Mouse (Mus musculus): Measurements from ENCODE around the gene Sp100. TPM values are rescaled to one million over a fixed set of nuclear protein-coding genes. Genes with fewer than 3 reads are reported as not detected.

Sp100 gene
- polyA plus RNA-seq, 1 experiment from 2014 or later: 0.32 TPM

DNA sequence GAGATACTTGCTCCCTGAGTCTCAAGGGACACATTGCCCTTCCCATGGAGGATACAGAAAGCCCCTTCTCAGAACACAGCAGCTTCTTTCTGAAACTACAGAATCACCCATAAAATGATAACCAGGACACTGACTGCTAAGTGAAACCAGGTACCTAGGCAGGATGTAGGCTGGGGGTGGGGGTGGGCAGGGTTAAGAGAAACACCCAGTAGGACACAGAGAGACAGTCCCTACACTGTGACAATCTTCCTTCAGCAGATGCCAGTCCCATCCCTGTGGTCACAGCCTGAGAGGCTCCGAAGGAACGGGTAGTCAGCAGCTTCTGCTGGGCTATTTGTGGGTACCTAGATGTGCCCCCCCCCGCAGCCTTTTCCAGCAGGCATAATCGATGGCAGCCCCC, 100.9 kb downstream of the Sp100 start:
- DNase-seq (ENCODE audit: low spot score) (no peak), ATAC-seq (no peak)
- no peaks in the 10 kb centered on the region for H3K9me3 ChIP-seq (replicated peaks; ENCODE audit: control insufficient read depth, low read length)
- no peak overlapping the region for H3K4me2 ChIP-seq (ENCODE audit: low read length)
- H3K36me3 ChIP-seq (ENCODE audit: control insufficient read depth, insufficient read depth, low read length): no peaks in the 10 kb centered on the region
- no peak overlapping the region for H3K4me3 ChIP-seq (ENCODE audit: low read depth, low read length)
- WGBS: 89% methylated on average over 4 of the region's 4 CpGs
- H3K9ac ChIP-seq (ENCODE audit: low read length): no peak overlapping the region
- H3K4me1 ChIP-seq (ENCODE audit: control insufficient read depth, insufficient read depth, low read length): no peaks in the 10 kb centered on the region
- H3K27me3 ChIP-seq (replicated peaks; ENCODE audit: control insufficient read depth, insufficient read depth, low read length): no peaks in the 10 kb centered on the region
- H3K27ac ChIP-seq (ENCODE audit: low read depth, low read length): no peak overlapping the region

- H3K36me3 ChIP-seq (ENCODE audit: control insufficient read depth, insufficient read depth, low read length): no peaks in the 10 kb centered on the region
- no peak overlapping the region for H3K9ac ChIP-seq (ENCODE audit: low read length)
- no peaks in the 10 kb centered on the region for H3K27me3 ChIP-seq (replicated peaks; ENCODE audit: control insufficient read depth, insufficient read depth, low read length)
- no peaks in the 10 kb centered on the region for H3K4me1 ChIP-seq (ENCODE audit: control insufficient read depth, insufficient read depth, low read length)
- WGBS: 59% methylated on average over 6 of the region's 6 CpGs
- no peak overlapping the region for H3K4me3 ChIP-seq (ENCODE audit: low read depth, low read length)
- no peaks in the 10 kb centered on the region for H3K9me3 ChIP-seq (replicated peaks; ENCODE audit: control insufficient read depth, low read length)
- ATAC-seq (no peak), DNase-seq (ENCODE audit: low spot score) (no peak)
- no peak overlapping the region for H3K27ac ChIP-seq (ENCODE audit: low read depth, low read length)
- H3K4me2 ChIP-seq (ENCODE audit: low read length): no peak overlapping the region
These were observed 101.7 kb downstream of the Sp100 start for GRCm38 (mm10) chr1:85751494-85751893.

DNA sequence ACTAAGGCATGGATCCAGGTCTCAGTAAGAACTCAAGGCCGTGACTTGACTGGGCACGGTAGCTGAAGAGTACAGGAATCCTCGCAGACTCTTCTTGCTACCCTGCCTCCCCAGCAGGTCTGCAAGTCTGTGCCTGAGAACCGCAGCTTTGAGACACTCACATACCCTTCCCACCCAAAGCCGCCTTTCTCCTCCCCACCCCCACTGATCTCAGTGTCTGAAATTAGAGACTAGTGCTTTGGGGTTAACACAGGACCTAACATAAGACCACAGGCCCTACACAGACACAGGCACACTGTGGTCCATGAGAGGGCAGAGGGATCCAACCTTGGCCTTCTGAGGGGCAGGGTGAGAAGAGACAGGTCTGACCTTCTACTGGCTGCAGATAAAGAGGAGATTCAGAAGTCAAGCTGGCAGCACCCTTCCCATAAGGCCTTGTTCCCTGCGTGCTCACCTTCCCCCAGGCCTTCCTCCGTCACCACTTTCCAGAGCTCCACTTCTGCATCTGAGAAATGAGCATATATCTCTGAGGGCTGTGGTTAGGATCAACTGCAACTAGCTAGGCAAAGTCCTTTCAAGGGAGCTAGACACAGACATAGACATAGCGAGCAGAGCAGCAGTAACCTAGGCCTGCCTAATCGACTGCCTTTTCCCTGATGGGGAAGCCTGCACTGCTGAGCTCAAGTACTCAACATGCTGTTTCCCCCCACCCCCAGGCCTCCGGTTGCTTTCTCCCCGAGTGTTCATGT, 102.3 kb downstream of the Sp100 start:
- H3K9me3 ChIP-seq (replicated peaks; ENCODE audit: control insufficient read depth, low read length): no peaks in the 10 kb centered on the region
- H3K4me3 ChIP-seq (ENCODE audit: low read depth, low read length): no peak overlapping the region
- no peaks in the 10 kb centered on the region for H3K27me3 ChIP-seq (replicated peaks; ENCODE audit: control insufficient read depth, insufficient read depth, low read length)
- H3K27ac ChIP-seq (ENCODE audit: low read depth, low read length): no peak overlapping the region
- 83% methylated on average over 11 of the region's 11 CpGs for WGBS
- ATAC-seq: no peak
- H3K9ac ChIP-seq (ENCODE audit: low read length): no peak overlapping the region
- no peaks in the 10 kb centered on the region for H3K4me1 ChIP-seq (ENCODE audit: control insufficient read depth, insufficient read depth, low read length)
- no peaks in the 10 kb centered on the region for H3K36me3 ChIP-seq (ENCODE audit: control insufficient read depth, insufficient read depth, low read length)
- DNase-seq (ENCODE audit: low spot score): no peak
- no peak overlapping the region for H3K4me2 ChIP-seq (ENCODE audit: low read length)

GRCm38 (mm10) chr1:85757531-85758230, 107.9 kb downstream of the Sp100 start:
- no peak overlapping the region for H3K4me2 ChIP-seq (ENCODE audit: low read length)
- H3K9ac ChIP-seq (ENCODE audit: low read length): no peak overlapping the region
- no peaks in the 10 kb centered on the region for H3K36me3 ChIP-seq (ENCODE audit: control insufficient read depth, insufficient read depth, low read length)

GRCm38 (mm10) chr1:85758231-85758968, 108.6 kb downstream of the Sp100 start:
- no peaks in the 10 kb centered on the region for H3K4me1 ChIP-seq (ENCODE audit: control insufficient read depth, insufficient read depth, low read length)
- H3K9ac ChIP-seq (ENCODE audit: low read length): no peak overlapping the region
- H3K4me3 ChIP-seq (ENCODE audit: low read depth, low read length): no peak overlapping the region
- H3K4me2 ChIP-seq (ENCODE audit: low read length): no peak overlapping the region
- DNase-seq (ENCODE audit: low spot score) (peak; percentile 11), ATAC-seq (no peak; the same call in 1 of the 2 replicates)
- H3K27ac ChIP-seq (ENCODE audit: low read depth, low read length): no peak overlapping the region
- H3K27me3 ChIP-seq (replicated peaks; ENCODE audit: control insufficient read depth, insufficient read depth, low read length): no peaks in the 10 kb centered on the region
- no peaks in the 10 kb centered on the region for H3K9me3 ChIP-seq (replicated peaks; ENCODE audit: control insufficient read depth, low read length)
- WGBS: 29% methylated on average over 14 of the region's 14 CpGs
- H3K36me3 ChIP-seq (ENCODE audit: control insufficient read depth, insufficient read depth, low read length): no peaks in the 10 kb centered on the region

More at GRCm38 (mm10) chr1:85757531-85758230, 107.9 kb downstream of the Sp100 start:
- no peaks in the 10 kb centered on the region for H3K9me3 ChIP-seq (replicated peaks; ENCODE audit: control insufficient read depth, low read length)
- no peak overlapping the region for H3K27ac ChIP-seq (ENCODE audit: low read depth, low read length)
- H3K27me3 ChIP-seq (replicated peaks; ENCODE audit: control insufficient read depth, insufficient read depth, low read length): no peaks in the 10 kb centered on the region
- no peak overlapping the region for H3K4me3 ChIP-seq (ENCODE audit: low read depth, low read length)
- no peaks in the 10 kb centered on the region for H3K4me1 ChIP-seq (ENCODE audit: control insufficient read depth, insufficient read depth, low read length)
- no peak for DNase-seq (ENCODE audit: low spot score)
- no peak for ATAC-seq
- 88% methylated on average over 6 of the region's 6 CpGs for WGBS

DNA sequence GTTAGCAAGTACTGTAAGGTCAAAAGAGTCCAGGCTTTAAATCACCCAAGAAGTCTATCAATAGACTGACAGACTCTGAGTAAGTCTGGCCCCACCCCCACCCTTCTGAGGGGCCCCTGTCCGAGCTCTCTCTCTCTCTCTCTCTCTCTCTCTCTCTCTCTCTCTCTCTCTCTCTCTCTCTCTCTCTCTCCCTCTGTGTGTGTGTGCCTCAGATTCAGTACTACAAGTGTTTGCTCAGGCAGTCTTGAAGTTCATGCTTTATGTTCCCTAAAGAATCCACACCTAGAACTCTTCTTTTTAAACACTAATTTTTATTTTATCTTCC, 109.1 kb downstream of the Sp100 start:
- Histone ChIP-seq H3K4me2 (ENCODE audit: low read length) (no peak overlapping the region), H3K4me1 (ENCODE audit: control insufficient read depth, insufficient read depth, low read length) (no peaks in the 10 kb centered on the region), H3K36me3 (ENCODE audit: control insufficient read depth, insufficient read depth, low read length) (no peaks in the 10 kb centered on the region), H3K27me3 (replicated peaks; ENCODE audit: control insufficient read depth, insufficient read depth, low read length) (no peaks in the 10 kb centered on the region), H3K9me3 (replicated peaks; ENCODE audit: control insufficient read depth, low read length) (no peaks in the 10 kb centered on the region), H3K27ac (ENCODE audit: low read depth, low read length) (no peak overlapping the region), H3K9ac (ENCODE audit: low read length) (no peak overlapping the region), H3K4me3 (ENCODE audit: low read depth, low read length) (no peak overlapping the region)
- ATAC-seq: no peak
- DNase-seq (ENCODE audit: low spot score): no peak
- WGBS: 9% methylated on average over 1 of the region's 1 CpGs

Small RNA genes lying within 50 kb of the gene (microRNA-seq; reads per million reads assigned to microRNA genes)
- gene Mir8096: not detected

Other genes starting within 250 kb of the Sp100 start
- not detected in 2 replicates for gene G530012D18Rik, start 74.3 kb upstream of the Sp100 start, polyA plus RNA-seq (2014; fragmentation: Nextera tagmentation; extraction: Ambion mirVana)
- 0.25 and 0.44 TPM in 2 replicates for gene Sp110, start 51.2 kb upstream of the Sp100 start, polyA plus RNA-seq (2014; fragmentation: Nextera tagmentation; extraction: Ambion mirVana)
- 0.52 and 0.59 TPM in 2 replicates for gene Sp140, start 49.6 kb upstream of the Sp100 start, polyA plus RNA-seq (2014; fragmentation: Nextera tagmentation; extraction: Ambion mirVana)
- 0.33 and 0.48 TPM in 2 replicates for gene A630001G21Rik, start 128.7 kb downstream of the Sp100 start, polyA plus RNA-seq (2014; fragmentation: Nextera tagmentation; extraction: Ambion mirVana)
- gene Cab39, start 143.5 kb downstream of the Sp100 start, polyA plus RNA-seq (2014; fragmentation: Nextera tagmentation; extraction: Ambion mirVana): 62.9 and 74.3 TPM in 2 replicates
- gene Itm2c, start 244.3 kb downstream of the Sp100 start, polyA plus RNA-seq (2014; fragmentation: Nextera tagmentation; extraction: Ambion mirVana): 149 and 157 TPM in 2 replicates

Data from forebrain, embryonic 14.5 days (tissue).